Mouse (Mus musculus): ENCODE data around the gene Gm5737. TPM values are rescaled to one million over a fixed set of nuclear protein-coding genes. Genes with fewer than 3 reads are reported as not detected.

Gm5737 gene
- polyA plus RNA-seq, 1 experiment from 2014 or later: not detected

Other genes starting within 250 kb of the Gm5737 start
- 209 and 210 TPM in 2 replicates for gene Uqcrc2, start 177.2 kb upstream of the Gm5737 start, polyA plus RNA-seq (2015; fragmentation: Nextera tagmentation; extraction: Ambion mirVana)
- gene Pdzd9, start 142.0 kb upstream of the Gm5737 start, polyA plus RNA-seq (2015; fragmentation: Nextera tagmentation; extraction: Ambion mirVana): 0.23 and 0.57 TPM in 2 replicates
- 14.1 and 16.5 TPM in 2 replicates for gene Mosmo, start 134.7 kb upstream of the Gm5737 start, polyA plus RNA-seq (2015; fragmentation: Nextera tagmentation; extraction: Ambion mirVana)
- 0.84 TPM in 2 replicates for gene Vwa3a, start 73.0 kb upstream of the Gm5737 start, polyA plus RNA-seq (2015; fragmentation: Nextera tagmentation; extraction: Ambion mirVana)
- gene Eef2k, start 30.5 kb downstream of the Gm5737 start, polyA plus RNA-seq (2015; fragmentation: Nextera tagmentation; extraction: Ambion mirVana): 19.2 and 22.0 TPM in 2 replicates
- gene Polr3e, start 105.4 kb downstream of the Gm5737 start, polyA plus RNA-seq (2015; fragmentation: Nextera tagmentation; extraction: Ambion mirVana): 27.1 and 30.1 TPM in 2 replicates
- 11.1 TPM in 2 replicates for gene Cdr2, start 169.9 kb downstream of the Gm5737 start, polyA plus RNA-seq (2015; fragmentation: Nextera tagmentation; extraction: Ambion mirVana)
- gene Mfsd13b, start 170.1 kb downstream of the Gm5737 start, polyA plus RNA-seq (2015; fragmentation: Nextera tagmentation; extraction: Ambion mirVana): 0.31 and 0.45 TPM in 2 replicates
- gene Mettl9, start 222.1 kb downstream of the Gm5737 start, polyA plus RNA-seq (2015; fragmentation: Nextera tagmentation; extraction: Ambion mirVana): 225 and 230 TPM in 2 replicates

Data from forebrain, embryonic 13.5 days (tissue).